Mouse (Mus musculus): ENCODE data around the gene Smn1. TPM values are rescaled to one million over a fixed set of nuclear protein-coding genes. Genes with fewer than 3 reads are reported as not detected.

The Smn1 gene
- polyA plus RNA-seq (2014; fragmentation: Illumina TruSeq; extraction: RNeasy Lipid Tissue Mini Kit (QIAGEN cat#74804)): 109 TPM

DNA sequence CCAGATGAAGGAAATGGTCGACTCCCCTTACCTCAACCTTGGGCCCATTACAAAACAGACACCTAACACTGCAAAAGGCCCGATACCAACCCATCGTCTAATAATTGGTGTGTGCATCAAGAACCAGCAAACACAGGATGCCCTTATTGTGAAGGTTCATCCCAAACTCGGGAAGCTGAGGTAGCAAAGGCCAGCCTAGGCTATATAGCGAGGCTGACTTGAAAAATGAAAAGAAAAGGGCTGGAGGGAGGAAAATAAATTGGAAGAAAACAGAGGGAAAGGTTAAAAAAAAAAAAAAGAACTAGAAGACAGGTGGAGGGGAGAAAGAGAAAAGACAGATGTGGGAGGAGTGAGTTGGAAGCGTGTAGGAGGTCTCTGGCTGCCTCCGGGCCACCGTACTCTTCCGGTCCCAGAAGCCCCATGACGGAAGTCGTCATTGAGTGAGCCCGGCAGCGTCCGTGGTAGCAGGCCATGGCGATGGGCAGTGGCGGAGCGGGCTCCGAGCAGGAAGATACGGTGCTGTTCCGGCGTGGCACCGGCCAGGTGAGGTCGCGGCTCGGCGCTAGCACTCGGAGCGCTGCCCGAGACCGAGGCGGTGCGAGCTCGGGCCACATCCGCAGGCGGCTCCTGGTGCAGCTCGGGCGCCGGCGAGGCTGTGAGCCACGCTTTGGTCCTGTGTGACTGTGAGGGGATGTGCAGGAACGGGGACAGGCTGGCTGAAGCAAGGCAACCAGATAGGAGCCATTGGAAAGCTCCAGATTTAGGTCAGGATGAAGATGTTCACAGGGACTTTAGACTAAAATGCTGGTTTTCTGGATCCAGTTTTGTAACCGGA is at the start of gene Smn1:
Smn1 (plus strand) TSS at position 430 of the 835 bp plus-strand sequence.

DNA sequence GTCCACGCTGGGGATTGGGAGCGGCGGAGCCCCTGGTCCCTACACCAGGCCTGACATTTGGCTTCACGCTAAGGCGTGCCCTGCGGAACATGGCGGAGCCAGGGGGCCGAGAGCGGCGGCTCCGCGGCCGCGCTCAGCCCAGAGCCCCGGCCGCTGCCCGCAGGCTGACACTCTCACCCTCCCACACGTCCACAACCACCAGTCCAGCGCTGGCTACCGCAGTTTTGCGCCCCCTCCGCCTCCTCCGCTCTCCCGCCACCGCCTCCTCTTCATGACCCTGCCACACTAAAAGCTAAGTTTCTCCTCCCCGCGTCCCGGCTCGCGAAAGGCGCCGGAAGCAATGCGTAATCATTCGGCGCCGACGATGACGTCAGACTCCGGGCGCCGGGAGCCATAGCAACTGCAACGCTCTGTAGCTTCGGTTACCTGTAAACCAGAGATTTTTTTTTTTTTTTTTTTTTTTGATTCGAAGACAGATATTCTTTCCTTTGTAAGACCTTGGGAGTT is 20.9 kb upstream of the Smn1 start, which contains the start of gene Bdp1:
Bdp1 (minus strand) TSS at position 323 of the 507 bp plus-strand sequence.

DNA sequence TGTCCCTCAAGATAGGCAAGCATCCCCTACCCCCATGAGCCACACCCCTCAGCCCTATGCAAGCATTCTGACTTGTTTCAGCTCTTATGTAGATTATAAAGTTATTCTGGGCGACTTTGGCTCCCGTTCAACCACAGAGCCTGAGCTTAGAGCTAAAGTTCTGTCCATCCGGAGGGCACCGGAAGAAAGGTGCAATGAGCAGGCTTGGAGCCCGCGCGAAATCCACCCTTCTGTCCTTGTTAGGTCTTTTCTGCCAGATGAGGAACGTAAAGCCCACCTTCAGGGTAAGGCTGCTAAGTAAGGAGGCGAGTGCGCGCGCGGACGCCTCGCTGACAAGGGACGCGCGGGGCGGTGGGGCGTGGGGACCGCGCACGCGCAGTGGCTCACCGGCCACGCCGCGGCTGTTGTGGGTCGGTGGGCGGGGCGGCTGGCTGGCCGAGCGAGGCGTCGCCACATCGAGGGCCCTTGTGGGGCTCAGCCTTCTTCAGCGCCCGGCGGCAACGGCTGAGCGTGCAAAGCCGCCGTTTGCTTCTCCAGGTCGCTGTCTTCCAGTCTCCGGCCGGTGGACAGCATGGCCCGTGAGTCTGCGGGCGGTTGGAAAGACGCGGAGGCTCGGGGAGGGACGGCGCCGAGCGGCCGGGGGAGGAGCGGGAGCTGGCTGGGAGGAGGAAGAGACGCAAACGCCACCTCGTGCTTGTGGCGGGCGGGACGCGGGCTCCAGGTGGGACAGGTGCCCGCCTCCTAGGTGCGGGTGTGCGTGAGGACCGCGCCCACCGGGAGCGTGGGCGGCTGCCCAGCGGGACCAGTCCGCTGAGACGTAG is 16.8 kb upstream of the Smn1 start, which contains the start of gene Serf1:
Serf1 (plus strand) TSS at position 361 of the 821 bp plus-strand sequence.

Other genes starting within 250 kb of the Smn1 start
- not detected for gene Cartpt, start 223.8 kb upstream of the Smn1 start, polyA plus RNA-seq (2014; fragmentation: Illumina TruSeq; extraction: RNeasy Lipid Tissue Mini Kit (QIAGEN cat#74804))
- 60.0 TPM for gene Mccc2, start 109.2 kb upstream of the Smn1 start, polyA plus RNA-seq (2014; fragmentation: Illumina TruSeq; extraction: RNeasy Lipid Tissue Mini Kit (QIAGEN cat#74804))
- gene Bdp1, start 20.8 kb upstream of the Smn1 start, polyA plus RNA-seq (2014; fragmentation: Illumina TruSeq; extraction: RNeasy Lipid Tissue Mini Kit (QIAGEN cat#74804)): 60.2 TPM
- gene Serf1, start 16.8 kb upstream of the Smn1 start, polyA plus RNA-seq (2014; fragmentation: Illumina TruSeq; extraction: RNeasy Lipid Tissue Mini Kit (QIAGEN cat#74804)): 335 TPM
- 3.4 TPM for gene Naip2, start 77.2 kb downstream of the Smn1 start, polyA plus RNA-seq (2014; fragmentation: Illumina TruSeq; extraction: RNeasy Lipid Tissue Mini Kit (QIAGEN cat#74804))
- 3.1 TPM for gene Naip5, start 121.5 kb downstream of the Smn1 start, polyA plus RNA-seq (2014; fragmentation: Illumina TruSeq; extraction: RNeasy Lipid Tissue Mini Kit (QIAGEN cat#74804))
- 0.91 TPM for gene Naip6, start 192.8 kb downstream of the Smn1 start, polyA plus RNA-seq (2014; fragmentation: Illumina TruSeq; extraction: RNeasy Lipid Tissue Mini Kit (QIAGEN cat#74804))